Mouse (Mus musculus) frontal cortex, adult 2 months (tissue): ENCODE measurements around the gene Gm19668. TPM values are rescaled to one million over a fixed set of nuclear protein-coding genes. Genes with fewer than 3 reads are reported as not detected.
"Not testable (repeated sequence)": the region's sequence is repeated elsewhere in the genome, so short reads cannot be mapped to it uniquely, and the experiment has no call there.

Experiments
- DNase-seq, 2 experiments: peaks; one replicate each; pipeline ENCODE4 v3.0.0; 2022; ENCODE audit warnings: low spot score in 1 of 2; ENCODE audit errors: extremely low spot score in 1 of 2
- polyA plus RNA-seq: library from polyadenylated mRNA; depleted of rRNA; stranded (reverse); fragments of >200 nt; gene quantifications from 2 replicates; pipeline ENCODE4 v1.2.3, GENCODE M21; 2012; rRNA removed

Gene Gm19668
- polyA plus RNA-seq, 1 experiment = not detected

DNA sequence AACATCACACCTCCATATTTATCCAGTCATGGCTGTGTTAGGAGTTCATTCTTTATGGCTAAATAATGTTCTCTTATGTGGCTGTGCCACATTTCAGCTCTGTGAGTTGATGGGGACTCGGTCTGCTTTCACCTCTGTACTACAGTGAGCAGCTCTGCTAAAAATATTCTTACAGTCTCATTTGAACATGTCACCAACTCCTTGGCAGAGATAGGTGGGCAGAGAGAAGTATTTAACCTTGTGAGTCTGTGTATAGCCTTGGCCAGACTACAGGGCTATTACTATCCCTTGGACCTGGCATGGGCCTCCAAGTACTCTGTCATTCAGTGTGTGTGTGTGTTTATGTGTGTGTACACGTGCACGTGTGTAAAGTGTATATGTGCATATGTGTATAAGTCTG, 26.8 kb downstream of the Gm19668 start:
- not testable (repeated sequence) for DNase-seq

DNA sequence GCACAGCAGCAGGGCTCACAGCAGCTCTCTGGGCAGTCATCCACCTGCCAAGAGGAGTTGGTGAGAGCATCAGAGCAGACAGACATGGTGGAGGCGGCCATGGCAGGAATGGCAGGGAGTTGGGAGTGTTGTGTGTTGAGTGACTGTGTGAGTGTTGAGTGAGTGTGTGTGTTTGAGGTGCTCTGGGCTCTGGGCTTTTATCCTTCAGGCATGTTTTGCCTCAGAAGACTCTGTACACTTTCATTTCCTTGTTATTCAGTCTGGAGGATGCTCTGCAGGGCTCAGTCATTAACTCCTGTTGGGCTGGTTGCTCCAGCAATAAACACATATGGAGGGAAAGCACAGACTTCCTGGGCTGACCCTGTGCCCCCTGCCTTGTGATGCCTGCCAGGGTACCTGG, 27.7 kb downstream of the Gm19668 start, which contains the start of gene Gm3238:
Gene Gm3238 (minus strand): TSS at position 101 of the 400 bp plus-strand sequence.
- DNase-seq = not testable (repeated sequence)

DNA sequence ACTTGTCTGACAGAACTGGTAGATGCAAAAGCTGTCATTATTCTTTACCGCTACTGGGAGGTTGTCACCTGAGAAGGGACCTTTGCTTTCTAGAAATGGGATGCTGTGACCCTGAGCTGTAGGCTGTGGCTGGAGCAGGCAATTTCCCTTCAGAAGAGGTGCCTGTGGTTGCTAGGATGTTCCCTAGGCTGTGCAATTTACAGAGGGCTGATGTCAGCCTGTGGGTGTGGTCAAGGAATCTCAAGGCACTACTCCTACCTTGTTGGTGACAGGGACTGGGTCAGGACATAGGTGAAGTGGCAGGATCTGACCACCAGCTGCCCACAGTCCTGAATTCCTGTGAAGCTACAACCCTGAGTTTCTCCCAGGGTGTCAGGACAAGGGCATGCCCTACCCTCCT, 29.2 kb downstream of the Gm19668 start:
- DNase-seq = no peak

DNA sequence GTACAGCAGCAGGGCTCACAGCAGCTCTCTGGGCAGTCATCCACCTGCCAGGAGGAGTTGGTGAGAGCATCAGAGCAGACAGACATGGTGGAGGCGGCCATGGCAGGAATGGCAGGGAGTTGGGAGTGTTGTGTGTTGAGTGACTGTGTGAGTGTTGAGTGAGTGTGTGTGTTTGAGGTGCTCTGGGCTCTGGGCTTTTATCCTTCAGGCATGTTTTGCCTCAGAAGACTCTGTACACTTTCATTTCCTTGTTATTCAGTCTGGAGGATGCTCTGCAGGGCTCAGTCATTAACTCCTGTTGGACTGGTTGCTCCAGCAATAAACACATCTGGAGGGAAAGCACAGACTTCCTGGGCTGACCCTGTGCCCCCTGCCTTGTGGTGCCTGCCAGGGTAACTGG, 39.4 kb downstream of the Gm19668 start, which contains the start of gene Gm3233:
Gene Gm3233 (minus strand): TSS at position 101 of the 400 bp plus-strand sequence.
- not testable (repeated sequence) for DNase-seq

DNA sequence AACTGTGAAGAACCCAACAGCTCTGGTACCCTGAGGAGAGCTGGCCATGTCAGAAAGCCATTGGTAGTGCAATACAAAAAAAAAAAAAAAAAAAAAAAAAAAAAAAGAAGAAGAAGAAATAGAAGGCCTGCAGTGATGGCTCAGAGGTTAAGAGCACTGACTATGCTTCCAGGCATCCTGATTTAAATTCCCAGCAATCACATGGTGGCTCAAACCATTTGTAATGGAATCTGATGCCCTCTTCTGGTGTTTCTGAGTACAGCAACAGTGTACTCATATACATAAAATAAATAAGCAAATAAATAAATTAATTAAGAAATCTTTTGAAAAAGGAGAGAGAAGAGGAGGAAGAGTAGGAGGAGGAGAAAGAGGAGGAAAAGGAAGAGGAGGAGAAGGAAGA, 45.5 kb downstream of the Gm19668 start:
- no peak for DNase-seq

DNA sequence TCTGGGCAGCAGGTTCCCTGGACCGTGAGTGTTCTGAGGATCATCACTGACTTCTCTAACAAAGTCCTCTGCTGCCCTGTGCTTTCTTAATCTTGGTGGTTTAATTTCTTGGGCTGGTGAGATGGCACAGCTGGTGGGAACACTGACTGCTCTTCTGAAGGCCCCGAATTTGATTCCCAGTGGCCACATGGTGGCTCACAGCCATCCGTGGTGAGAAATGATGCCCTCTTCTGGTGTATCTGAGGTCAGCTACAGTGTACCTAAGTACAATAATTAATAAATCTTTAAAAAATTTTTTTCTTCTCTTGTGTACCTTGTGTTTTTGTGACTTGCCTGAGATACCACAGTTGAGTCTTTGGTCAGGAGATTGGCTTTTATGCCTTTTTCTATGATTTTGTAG, 46.6 kb downstream of the Gm19668 start:
- not testable (repeated sequence) for DNase-seq

DNA sequence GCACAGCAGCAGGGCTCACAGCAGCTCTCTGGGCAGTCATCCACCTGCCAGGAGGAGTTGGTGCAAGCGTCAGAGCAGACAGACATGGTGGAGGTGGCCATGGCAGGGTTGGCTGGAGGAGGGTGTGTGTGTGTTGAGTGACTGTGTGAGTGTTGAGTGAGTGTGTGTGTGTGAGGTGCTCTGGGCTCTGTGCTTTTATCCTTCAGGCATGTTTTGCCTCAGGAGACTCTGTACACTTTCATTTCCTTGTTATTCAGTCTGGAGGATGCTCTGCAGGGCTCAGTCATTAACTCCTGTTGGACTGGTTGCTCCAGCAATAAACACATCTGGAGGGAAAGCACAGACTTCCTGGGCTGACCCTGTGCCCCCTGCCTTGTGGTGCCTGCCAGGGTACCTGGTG, 47.7 kb downstream of the Gm19668 start, which contains the start of gene Gm9736:
Gene Gm9736 (minus strand): TSS at position 101 of the 400 bp plus-strand sequence.
- DNase-seq = not testable (repeated sequence)

DNA sequence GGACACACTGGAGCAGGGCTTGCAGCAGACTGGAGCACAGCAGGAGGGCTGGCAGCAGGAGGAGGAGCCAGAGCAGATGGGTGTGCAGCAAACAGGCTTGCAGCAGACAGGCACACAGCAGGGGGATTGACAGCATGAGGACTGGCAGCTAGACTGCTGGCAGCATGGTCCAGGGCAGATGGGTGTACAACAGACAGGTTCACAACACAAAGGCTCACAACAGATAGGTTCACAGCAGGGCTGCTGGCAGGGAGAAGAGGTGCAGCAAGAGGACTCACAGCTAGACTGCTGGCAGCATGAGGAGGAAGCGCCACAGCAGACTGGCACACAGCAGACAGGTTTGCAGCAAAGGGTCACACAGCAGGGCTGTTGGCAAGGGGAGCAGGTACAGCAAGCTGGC, 48.2 kb downstream of the Gm19668 start:
- DNase-seq = not testable (repeated sequence)

Other genes with a start within 250 kb of the Gm19668 start
- gene Pttg1ip, start 217.4 kb downstream of the Gm19668 start, polyA plus RNA-seq = 125 and 132 TPM in 2 replicates
- gene Sumo3, start 193.0 kb downstream of the Gm19668 start, polyA plus RNA-seq = 358 and 364 TPM in 2 replicates
- gene Gm49325, start 192.9 kb downstream of the Gm19668 start, polyA plus RNA-seq = 15.9 and 23.0 TPM in 2 replicates
- gene Ube2g2, start 176.9 kb downstream of the Gm19668 start, polyA plus RNA-seq = 47.9 and 51.8 TPM in 2 replicates
- 0.04 TPM in 1 of 2 replicates, not detected in the other for gene Tspear, start 112.6 kb downstream of the Gm19668 start, polyA plus RNA-seq
- gene Gm19402, start 108.4 kb downstream of the Gm19668 start, polyA plus RNA-seq = not detected in 2 replicates
- gene Gm9508, start 101.9 kb downstream of the Gm19668 start, polyA plus RNA-seq = not detected in 2 replicates
- gene Gm10272, start 92.5 kb downstream of the Gm19668 start, polyA plus RNA-seq = not detected in 2 replicates
- not detected in 2 replicates for gene Gm10024, start 87.7 kb downstream of the Gm19668 start, polyA plus RNA-seq
- gene Gm10142, start 83.3 kb downstream of the Gm19668 start, polyA plus RNA-seq = not detected in 2 replicates
- gene Krtap12-1, start 78.5 kb downstream of the Gm19668 start, polyA plus RNA-seq = not detected in 2 replicates
- gene Gm10100, start 72.6 kb downstream of the Gm19668 start, polyA plus RNA-seq = not detected in 2 replicates
- not detected in 2 replicates for gene Gm18596, start 56.5 kb downstream of the Gm19668 start, polyA plus RNA-seq
- gene Gm9736, start 47.8 kb downstream of the Gm19668 start, polyA plus RNA-seq = not detected in 2 replicates
- not detected in 2 replicates for gene Gm3233, start 39.5 kb downstream of the Gm19668 start, polyA plus RNA-seq
- gene Gm3238, start 27.8 kb downstream of the Gm19668 start, polyA plus RNA-seq = not detected in 2 replicates
- not detected in 2 replicates for gene Gm7138, start 22.2 kb downstream of the Gm19668 start, polyA plus RNA-seq
- gene Gm3250, start 16.6 kb downstream of the Gm19668 start, polyA plus RNA-seq = not detected in 2 replicates
- gene Gm7137, start 10.9 kb downstream of the Gm19668 start, polyA plus RNA-seq = not detected in 2 replicates
- not detected in 2 replicates for gene Gm9639, start 4.1 kb downstream of the Gm19668 start, polyA plus RNA-seq
- not detected in 2 replicates for gene Gm9507, start 12.7 kb upstream of the Gm19668 start, polyA plus RNA-seq
- not detected in 2 replicates for gene Gm2696, start 15.5 kb upstream of the Gm19668 start, polyA plus RNA-seq
- gene Krtap10-4, start 28.0 kb upstream of the Gm19668 start, polyA plus RNA-seq = not detected in 2 replicates
- gene Krtap10-10, start 36.8 kb upstream of the Gm19668 start, polyA plus RNA-seq = not detected in 2 replicates
- not detected in 2 replicates for gene Gm36176, start 47.7 kb upstream of the Gm19668 start, polyA plus RNA-seq
- gene Gm10318, start 53.7 kb upstream of the Gm19668 start, polyA plus RNA-seq = not detected in 2 replicates
- gene Gm3285, start 62.8 kb upstream of the Gm19668 start, polyA plus RNA-seq = not detected in 2 replicates
- 5.6 and 6.3 TPM in 2 replicates for gene Lrrc3, start 103.4 kb upstream of the Gm19668 start, polyA plus RNA-seq
- 22.5 and 28.3 TPM in 2 replicates for gene Trpm2, start 171.4 kb upstream of the Gm19668 start, polyA plus RNA-seq
- gene 1810043G02Rik, start 179.4 kb upstream of the Gm19668 start, polyA plus RNA-seq = 66.6 and 82.8 TPM in 2 replicates
- 164 and 180 TPM in 2 replicates for gene Pfkl, start 210.9 kb upstream of the Gm19668 start, polyA plus RNA-seq
- gene Dnmt3l, start 242.8 kb upstream of the Gm19668 start, polyA plus RNA-seq = 0.34 and 0.52 TPM in 2 replicates
- 0.13 and 0.30 TPM in 2 replicates for gene Aire, start 244.5 kb upstream of the Gm19668 start, polyA plus RNA-seq